Mouse (Mus musculus) Patski (cell line): ENCODE measurements around the gene Paqr7. TPM values are rescaled to one million over a fixed set of nuclear protein-coding genes. Genes with fewer than 3 reads are reported as not detected.

ENCODE experiments used
- ATAC-seq: fragments of 100-300 bp; one replicate; pipeline ENCODE4 v1.8.0; 2021
- CTCF ChIA-PET: fragments of 350-600 bp; sonication (Branson Sonifier 250); formaldehyde crosslinking; loops from one replicate; lab custom pipeline; 2022; ENCODE audit warnings: inconsistent platforms; lab: Charles Lee
- POLR2A ChIA-PET: fragments of 350-600 bp; sonication (Branson Sonifier 250); formaldehyde crosslinking; loops from one replicate; lab custom pipeline; 2022; ENCODE audit warnings: antibody characterized with exemption, inconsistent platforms; lab: Charles Lee
- DNase-seq: peaks from one replicate; pipeline ENCODE4 v3.0.0-alpha.2; 2011; ENCODE audit warnings: low read depth, low spot score
- H3K27me3 ChIP-seq: fragments of 371-371 bp; one replicate; pipeline ENCODE4 v1.5.1; 2021
- CTCF ChIP-seq: fragments of 100-300 bp; IDR thresholded peaks from one replicate; pipeline ENCODE4 v1.5.1; 2021
- in situ Hi-C: fragments of 300-500 bp; cut with MboI; formaldehyde crosslinking; loops from 3 replicates; pipeline ENCODE4 v1.11.1; 2018; ENCODE audit warnings: low pct_unique_long_range_greater_than_20kb, mixed read lengths
- polyA plus RNA-seq: library from polyadenylated mRNA; unstranded; gene quantifications from one replicate; pipeline ENCODE4 v1.2.3, GENCODE M21; 2021

Gene Paqr7
- polyA plus RNA-seq, 1 experiment from 2014 or later, result 4.3 TPM

DNA sequence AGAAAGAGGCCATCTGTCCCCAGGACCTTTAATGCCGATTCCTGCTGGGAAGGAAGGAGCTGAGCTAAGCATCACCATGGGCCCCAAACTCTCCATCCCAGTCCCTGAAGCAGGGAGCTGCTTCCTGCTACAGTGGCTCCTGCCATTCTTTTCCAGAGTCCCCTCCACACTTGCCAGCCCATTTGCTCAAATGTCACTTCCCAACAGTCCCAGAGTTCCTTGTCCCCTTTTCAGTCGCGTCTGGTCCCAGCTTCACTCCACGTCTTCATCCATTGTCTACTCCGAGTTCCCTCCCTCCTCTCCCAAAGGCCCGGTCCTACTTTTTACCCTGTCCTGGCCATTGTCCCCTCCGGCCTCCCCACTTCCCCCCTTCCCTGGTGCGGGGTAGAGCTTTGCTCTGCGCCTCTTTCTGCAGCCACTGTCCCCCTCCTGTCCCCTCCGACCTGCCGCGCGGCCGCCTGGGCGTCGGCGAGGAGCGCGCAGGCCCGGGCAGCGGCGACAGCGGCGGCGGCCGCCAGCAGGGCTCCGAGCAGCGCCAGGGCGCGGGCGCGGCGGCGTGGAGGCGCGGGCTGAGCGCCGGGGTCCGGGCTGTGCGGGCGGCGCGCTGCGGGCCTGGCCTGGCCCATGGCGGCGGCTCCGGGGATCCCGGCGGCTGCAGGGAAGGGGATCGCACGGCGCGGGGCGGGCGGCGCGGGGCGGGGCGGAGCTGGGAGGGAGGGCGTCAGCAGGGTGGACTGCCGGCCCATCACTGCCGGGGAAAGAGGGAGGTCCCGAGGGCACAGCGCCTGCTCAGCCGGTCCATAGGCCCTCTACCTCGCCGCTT lies 55.2 kb downstream of the Paqr7 start, which contains the start of gene Selenon:
Gene Selenon, minus strand, starts transcription at position 673 of the 823 bp plus-strand sequence.
- no peak for TF ChIP-seq CTCF
- ChIA-PET CTCF (interaction anchor here (1.5 to 2.0 kb wide), 3 partner anchors 9 to 163 kb away, joined by 3 to 6 read pairs (median 6); no protein-coding TSS in a partner anchor), POLR2A (interaction anchor here (1.1 kb wide), 1 partner anchor 12 kb away, joined by 6 read pairs; no protein-coding TSS in a partner anchor)
- DNase-seq, result no peak
- in situ Hi-C loops, result no loop called here
- no peaks in the 10 kb centered on the region for H3K27me3 ChIP-seq
- peak; percentile 48 for ATAC-seq

DNA sequence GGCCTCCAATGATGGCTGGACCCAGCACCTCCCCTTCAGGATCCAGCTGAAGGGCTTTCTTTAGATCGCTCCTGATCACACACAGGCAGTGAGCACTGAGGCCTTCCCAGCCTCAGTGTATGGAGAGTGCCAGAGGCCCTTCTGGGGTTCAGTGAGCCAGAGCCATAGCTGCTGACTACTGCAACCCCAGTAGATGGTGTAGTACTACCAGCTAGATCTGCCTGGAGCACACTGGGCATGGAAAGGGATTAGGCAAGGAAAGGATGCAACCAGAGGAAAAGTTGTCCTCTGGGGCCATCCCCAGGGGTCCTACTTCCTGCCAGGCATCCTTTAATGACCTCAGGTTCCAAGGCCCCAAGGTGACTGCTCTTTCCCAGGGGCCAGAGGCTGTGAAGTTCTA lies 57.1 kb downstream of the Paqr7 start:
- in situ Hi-C loops, result no loop called here
- POLR2A ChIA-PET, result no interaction called here
- CTCF ChIA-PET, result interaction anchor here (0.8 to 1.4 kb wide), 2 partner anchors 160 to 245 kb away, joined by 4 to 6 read pairs; no protein-coding TSS in a partner anchor
- no peak for TF ChIP-seq CTCF
- DNase-seq (no peak), ATAC-seq (peak; percentile 37)
- no peaks in the 10 kb centered on the region for H3K27me3 ChIP-seq

DNA sequence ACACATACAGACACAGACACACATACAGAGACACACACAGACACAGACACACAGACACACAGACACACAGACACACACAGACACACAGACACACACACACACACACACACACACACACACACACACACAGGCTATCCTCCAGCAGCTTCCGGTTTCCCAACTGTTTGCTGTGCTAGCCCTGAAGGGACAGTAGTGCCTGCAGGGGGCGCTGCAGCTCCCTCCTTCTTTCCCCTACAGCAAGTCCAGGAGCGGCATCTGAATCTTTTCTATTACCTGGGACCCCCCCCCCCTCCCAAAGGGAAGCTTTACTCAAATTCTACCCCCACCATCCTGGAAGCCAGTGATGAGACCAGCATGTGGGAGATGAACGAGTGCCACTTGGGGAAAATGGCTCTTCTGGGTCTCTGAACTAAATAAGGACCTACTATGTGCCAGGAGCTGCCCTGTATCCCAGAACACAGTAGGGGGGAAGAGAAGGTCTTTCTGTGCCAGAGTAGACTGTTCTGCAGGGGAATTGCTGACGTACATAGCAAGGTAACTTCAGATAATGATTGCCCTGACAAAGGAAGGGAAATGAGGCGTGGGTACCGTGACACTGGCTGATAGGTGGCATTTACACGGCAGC lies 59.6 kb downstream of the Paqr7 start:
- no peak for TF ChIP-seq CTCF
- in situ Hi-C loops, result no loop called here
- DNase-seq, result no peak
- POLR2A ChIA-PET, result no interaction called here
- CTCF ChIA-PET, result interaction anchor here (0.7 to 1.4 kb wide), 3 partner anchors 113 to 243 kb away, joined by 3 to 5 read pairs (median 3); no protein-coding TSS in a partner anchor
- H3K27me3 ChIP-seq, result no peaks in the 10 kb centered on the region
- no peak for ATAC-seq

DNA sequence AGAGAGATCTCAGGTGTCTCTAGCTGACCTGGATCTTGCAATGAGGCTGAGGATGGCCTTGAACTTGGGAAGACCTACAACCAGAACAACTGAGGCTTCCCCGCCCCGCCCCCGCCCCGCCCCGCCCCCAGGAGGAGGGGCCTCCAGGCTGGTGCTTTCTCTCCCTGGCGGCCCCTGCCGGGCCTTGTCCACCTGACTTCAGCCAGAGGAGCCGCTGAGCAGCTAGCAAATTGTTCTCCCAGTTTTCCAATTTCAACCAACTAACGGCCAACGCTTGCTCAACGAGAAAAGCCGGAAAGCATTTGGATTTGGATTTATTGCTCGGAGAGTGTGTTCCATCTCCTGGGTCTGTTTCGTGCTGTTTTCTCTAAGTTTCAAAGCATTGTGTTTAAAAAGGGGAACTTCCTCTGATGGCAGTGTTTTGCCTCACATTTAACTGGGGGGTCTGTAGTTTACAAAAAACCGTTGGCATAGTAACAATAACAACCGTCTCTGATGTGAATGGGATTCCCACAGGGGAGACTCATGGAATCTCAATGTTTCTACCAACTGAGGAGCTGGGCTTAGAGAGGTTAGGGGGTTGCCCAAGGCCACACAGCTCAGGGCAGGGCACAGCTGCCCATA lies 61.2 kb downstream of the Paqr7 start:
- DNase-seq (no peak), ATAC-seq (no peak)
- CTCF ChIA-PET, result no interaction called here
- in situ Hi-C loops, result no loop called here
- no peak for TF ChIP-seq CTCF
- POLR2A ChIA-PET, result interaction anchor here (0.6 kb wide), 1 partner anchor 74 kb away, joined by 3 read pairs; no protein-coding TSS in a partner anchor
- no peaks in the 10 kb centered on the region for H3K27me3 ChIP-seq

GRCm38 (mm10) chr4:134558570-134559113 lies 62.1 kb downstream of the Paqr7 start:
- DNase-seq (no peak), ATAC-seq (no peak)
- no peaks in the 10 kb centered on the region for H3K27me3 ChIP-seq
- in situ Hi-C loops, result no loop called here
- TF ChIP-seq CTCF, result no peak
- CTCF ChIA-PET, result no interaction called here
- POLR2A ChIA-PET, result interaction anchor here (0.6 to 0.8 kb wide), 2 partner anchors 23 to 75 kb away, joined by 3 to 4 read pairs; no protein-coding TSS in a partner anchor

GRCm38 (mm10) chr4:134559154-134559553 lies 62.7 kb downstream of the Paqr7 start:
- no peak for ATAC-seq
- no peak for TF ChIP-seq CTCF
- no peaks in the 10 kb centered on the region for H3K27me3 ChIP-seq

More at GRCm38 (mm10) chr4:134559154-134559553, 62.7 kb downstream of the Paqr7 start:
- no peak for DNase-seq
- ChIA-PET CTCF (no interaction called here), POLR2A (no interaction called here)
- in situ Hi-C loops, result no loop called here

Other genes with a start within 250 kb of the Paqr7 start
- gene Gm30191, start 249.8 kb upstream of the Paqr7 start, polyA plus RNA-seq, result not detected
- not detected for gene Grrp1, start 242.6 kb upstream of the Paqr7 start, polyA plus RNA-seq
- gene Pdik1l, start 208.8 kb upstream of the Paqr7 start, polyA plus RNA-seq, result 8.7 TPM
- 0.36 TPM for gene Trim63, start 181.6 kb upstream of the Paqr7 start, polyA plus RNA-seq
- not detected for gene Slc30a2, start 153.5 kb upstream of the Paqr7 start, polyA plus RNA-seq
- gene Extl1, start 112.8 kb upstream of the Paqr7 start, polyA plus RNA-seq, result 0.98 TPM
- gene Pafah2, start 100.4 kb upstream of the Paqr7 start, polyA plus RNA-seq, result 36.0 TPM
- gene Stmn1, start 28.4 kb upstream of the Paqr7 start, polyA plus RNA-seq, result 204 TPM
- gene Aunip, start 14.3 kb downstream of the Paqr7 start, polyA plus RNA-seq, result 6.1 TPM
- 69.4 TPM for gene Mtfr1l, start 38.7 kb downstream of the Paqr7 start, polyA plus RNA-seq
- 45.3 TPM for gene Selenon, start 55.5 kb downstream of the Paqr7 start, polyA plus RNA-seq
- 16.2 TPM for gene Man1c1, start 207.6 kb downstream of the Paqr7 start, polyA plus RNA-seq